Mouse (Mus musculus) activated CD4-positive, CD25-positive, alpha-beta regulatory T cell (primary cell): Measurements from ENCODE around the gene Olfr8. TPM values are rescaled to one million over a fixed set of nuclear protein-coding genes. Genes with fewer than 3 reads are reported as not detected.

Experiments
- polyA plus RNA-seq, 2 experiments: library from polyadenylated mRNA; unstranded; fragments of 100-300 nt; shearing (Covaris generic); gene quantifications; one replicate each; pipeline ENCODE4 v1.2.1; 2017

The Olfr8 gene
- polyA plus RNA-seq: not detected

GRCm38 (mm10) chr10:78950336-78950735 is at the start of gene Olfr8:
Gene Olfr8, plus strand, starts transcription at chr10:78950636.

GRCm38 (mm10) chr10:78912871-78913270 is 37.6 kb upstream of the Olfr8 start, which contains the start of gene Olfr1354:
Gene Olfr1354, plus strand, starts transcription at chr10:78913171.

GRCm38 (mm10) chr10:78963009-78963408 is 12.6 kb downstream of the Olfr8 start, which contains the start of gene Olfr1353:
Gene Olfr1353, plus strand, starts transcription at chr10:78963309.

GRCm38 (mm10) chr10:78980750-78981149 is 30.3 kb downstream of the Olfr8 start, which contains the start of gene Olfr1352:
Gene Olfr1352, plus strand, starts transcription at chr10:78981050.

Other genes with a start within 250 kb of the Olfr8 start
- not detected for gene Casp14, start 232.3 kb upstream of the Olfr8 start, polyA plus RNA-seq
- not detected for gene Ccdc105, start 197.6 kb upstream of the Olfr8 start, polyA plus RNA-seq
- under 1 TPM in 1 of 2 experiments, not detected in 1; 0.18 TPM for gene Slc1a6, start 170.1 kb upstream of the Olfr8 start, polyA plus RNA-seq
- gene Olfr1356, start 98.5 kb upstream of the Olfr8 start, polyA plus RNA-seq: not detected
- not detected for gene Olfr1355, start 75.1 kb upstream of the Olfr8 start, polyA plus RNA-seq
- not detected for gene Olfr1354, start 37.5 kb upstream of the Olfr8 start, polyA plus RNA-seq
- gene Olfr1353, start 12.7 kb downstream of the Olfr8 start, polyA plus RNA-seq: not detected
- not detected for gene Olfr1352, start 30.4 kb downstream of the Olfr8 start, polyA plus RNA-seq
- gene Olfr1351, start 61.8 kb downstream of the Olfr8 start, polyA plus RNA-seq: under 1 TPM; 0.06 to 0.32 TPM
- under 1 TPM in 1 of 2 experiments, not detected in 1; 0.38 TPM for gene Olfr57, start 78.1 kb downstream of the Olfr8 start, polyA plus RNA-seq
- gene 2610008E11Rik, start 147.0 kb downstream of the Olfr8 start, polyA plus RNA-seq: 10 to 100 TPM; 19.3 to 19.9 TPM
- gene Vmn2r80, start 198.1 kb downstream of the Olfr8 start, polyA plus RNA-seq: not detected